Mouse (Mus musculus): ENCODE measurements around the gene Ddx21. TPM values are rescaled to one million over a fixed set of nuclear protein-coding genes. Genes with fewer than 3 reads are reported as not detected.
"Not testable (repeated sequence)": the region's sequence is repeated elsewhere in the genome, so short reads cannot be mapped to it uniquely, and the experiment has no call there.

Ddx21 gene
- 103 and 110 TPM in 2 replicates for total RNA-seq (2014; fragmentation: Nextera tagmentation)
- 167 and 199 TPM in 2 replicates for total RNA-seq (2017)

- peak; percentile 94 for ATAC-seq (replicated peaks; ENCODE audit: poor library complexity, severe bottlenecking)
These were observed at the start of gene Ddx21 for GRCm38 (mm10) chr10:62602177-62603040. Ddx21 (minus strand) TSS chr10:62602281.

DNA sequence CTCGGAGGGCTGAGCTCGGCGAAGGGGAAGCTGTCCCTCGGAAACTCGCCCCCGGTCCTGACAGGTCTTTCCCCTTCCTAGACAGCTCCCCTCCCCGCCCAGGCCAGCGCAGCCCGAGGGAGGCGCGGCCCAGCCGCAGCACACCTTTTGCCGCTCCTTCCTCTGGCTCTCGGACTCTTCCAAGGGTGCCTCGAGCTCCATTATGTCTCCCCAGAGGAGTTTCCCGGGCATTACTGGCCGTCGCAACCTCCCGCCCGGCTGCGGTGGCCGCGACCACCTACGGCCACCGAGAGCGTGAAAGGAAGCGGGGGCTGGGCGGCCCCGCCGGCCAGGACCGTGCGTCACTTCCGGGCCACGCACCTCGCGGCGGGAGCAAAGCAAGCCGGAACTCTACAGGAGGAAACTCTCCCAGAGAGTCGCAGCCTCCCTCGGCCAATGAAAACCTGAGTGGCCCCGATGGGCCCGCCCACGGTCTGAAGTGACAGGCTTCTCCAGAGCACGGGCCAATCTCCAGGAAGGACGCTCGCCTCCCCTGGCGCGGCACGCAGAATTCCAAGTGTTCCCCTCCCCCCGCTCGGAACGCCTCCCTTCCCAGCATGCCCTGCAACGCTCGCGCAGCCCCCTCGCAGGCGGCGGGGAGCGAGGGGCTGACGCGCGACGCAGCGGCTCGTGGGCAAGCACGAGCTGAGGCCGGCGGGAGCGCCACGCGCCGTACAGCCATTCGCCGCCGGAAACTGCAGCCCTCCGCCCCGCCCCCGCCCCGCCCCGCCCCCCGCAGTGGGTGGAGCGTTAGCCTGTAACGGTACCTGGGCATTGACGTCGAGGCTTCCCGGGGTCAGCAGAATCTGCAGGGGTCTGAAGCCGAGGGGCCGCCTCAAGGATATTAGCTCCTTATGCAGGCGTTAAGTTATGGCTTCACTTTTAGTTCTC lies 49.1 kb upstream of the Ddx21 start, which contains the start of gene Ddx50:
Gene Ddx50, minus strand, starts transcription at position 338 of the 930 bp plus-strand sequence.
- peak; percentile 90 for ATAC-seq (replicated peaks; ENCODE audit: poor library complexity, severe bottlenecking)

GRCm38 (mm10) chr10:62650358-62650782 lies 48.3 kb upstream of the Ddx21 start:
- peak; percentile 31 for ATAC-seq (replicated peaks; ENCODE audit: poor library complexity, severe bottlenecking)

DNA sequence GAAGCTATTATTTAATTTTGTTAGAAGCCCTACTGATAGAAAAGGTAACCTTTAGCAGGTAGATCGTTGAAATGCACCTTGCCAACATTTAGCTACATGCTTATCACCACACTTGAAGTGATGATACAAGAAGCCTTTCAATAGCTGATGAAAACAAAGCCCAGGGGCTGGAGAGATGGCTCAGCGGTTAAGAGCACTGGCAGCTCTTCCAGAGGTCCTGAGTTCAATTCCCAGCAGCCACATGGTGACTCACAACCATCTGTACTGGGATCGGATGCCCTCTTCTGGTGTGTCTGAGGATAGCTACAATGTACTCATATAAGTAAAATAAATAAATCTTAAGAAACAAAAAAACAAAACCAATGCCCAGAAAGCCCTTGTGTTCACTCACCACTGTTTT lies 2.1 kb upstream of the Ddx21 start:
- no peak for ATAC-seq (replicated peaks; ENCODE audit: poor library complexity, severe bottlenecking)

- ATAC-seq (replicated peaks; ENCODE audit: poor library complexity, severe bottlenecking), result no peak
These were observed 1.4 kb upstream of the Ddx21 start for GRCm38 (mm10) chr10:62603233-62604030.

DNA sequence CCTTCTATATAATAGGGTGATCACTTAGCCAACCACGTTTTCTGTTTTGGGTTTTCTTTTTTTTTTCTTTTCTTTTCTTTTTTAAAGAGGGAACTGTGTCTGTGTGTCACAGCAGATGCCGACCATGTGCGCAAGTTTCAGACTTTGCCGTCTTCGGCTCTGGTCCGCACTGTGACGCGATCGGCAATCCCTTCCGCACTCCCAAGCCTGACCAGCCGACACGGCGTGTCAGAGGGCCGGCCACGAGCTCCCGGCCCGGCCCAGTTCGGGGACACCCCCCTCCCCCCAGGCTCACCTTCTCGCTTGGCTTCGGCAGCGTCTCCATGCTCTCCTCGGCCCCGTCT lies 276 bp downstream of the Ddx21 start:
- ATAC-seq (replicated peaks; ENCODE audit: poor library complexity, severe bottlenecking), result no peak; the same call in 1 of the 2 replicates

DNA sequence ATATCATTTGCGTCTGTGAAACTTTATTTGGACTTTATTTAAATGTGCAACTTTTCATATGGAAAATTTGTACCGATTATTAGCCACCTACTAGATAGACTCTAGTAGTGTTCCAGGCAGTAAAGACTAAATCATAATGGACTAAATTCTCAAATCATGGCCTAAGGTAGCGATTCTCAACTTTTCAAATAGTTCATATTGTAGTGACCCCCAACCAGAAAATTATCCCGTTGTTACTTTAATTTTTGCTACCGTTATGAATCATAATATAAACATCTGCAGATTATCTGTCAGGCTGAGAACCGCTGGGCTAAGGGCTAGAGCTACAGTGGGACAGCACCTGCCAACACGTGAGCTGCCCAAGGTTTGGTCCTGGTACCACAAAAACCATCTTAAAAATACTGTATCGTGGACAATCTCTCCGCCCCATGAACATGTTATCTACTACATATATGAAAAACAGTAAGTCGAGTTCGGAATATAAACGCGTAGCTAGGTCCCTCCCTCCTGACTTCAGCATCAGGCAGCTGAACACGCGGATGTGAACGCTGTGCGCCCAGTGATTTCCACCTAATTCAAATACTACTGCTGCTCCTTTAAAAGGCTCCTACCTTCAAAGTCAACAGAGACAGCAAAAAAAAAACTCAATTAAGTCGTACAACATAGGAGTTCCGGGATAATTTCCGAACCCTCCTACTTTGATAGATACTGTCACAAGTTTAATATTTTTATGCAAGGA lies 859 bp downstream of the Ddx21 start:
- ATAC-seq (replicated peaks; ENCODE audit: poor library complexity, severe bottlenecking), result no peak

GRCm38 (mm10) chr10:62600056-62600455 lies 2.0 kb downstream of the Ddx21 start:
- no peak for ATAC-seq (replicated peaks; ENCODE audit: poor library complexity, severe bottlenecking)

DNA sequence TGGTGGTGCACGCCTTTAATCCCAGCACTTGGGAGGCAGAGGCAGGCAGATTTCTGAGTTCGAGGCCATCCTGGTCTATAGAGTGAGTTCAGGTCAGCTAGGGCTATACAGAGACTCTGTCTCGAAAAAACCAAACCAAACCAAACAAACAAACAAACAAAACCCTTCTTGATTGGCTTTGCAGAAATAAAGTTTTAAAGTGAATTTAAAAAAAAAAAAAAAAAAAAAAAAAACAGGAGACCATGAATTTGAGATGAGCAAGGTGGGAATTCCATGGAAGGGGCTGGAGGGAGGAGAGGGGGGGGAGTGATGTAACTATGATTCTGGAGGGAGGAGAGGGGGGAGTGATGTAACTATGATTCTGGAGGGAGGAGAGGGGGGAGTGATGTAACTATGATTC lies 2.8 kb downstream of the Ddx21 start:
- ATAC-seq (replicated peaks; ENCODE audit: poor library complexity, severe bottlenecking), result peak; percentile 28

GRCm38 (mm10) chr10:62592496-62592895 lies 9.6 kb downstream of the Ddx21 start:
- no peak for ATAC-seq (replicated peaks; ENCODE audit: poor library complexity, severe bottlenecking)

DNA sequence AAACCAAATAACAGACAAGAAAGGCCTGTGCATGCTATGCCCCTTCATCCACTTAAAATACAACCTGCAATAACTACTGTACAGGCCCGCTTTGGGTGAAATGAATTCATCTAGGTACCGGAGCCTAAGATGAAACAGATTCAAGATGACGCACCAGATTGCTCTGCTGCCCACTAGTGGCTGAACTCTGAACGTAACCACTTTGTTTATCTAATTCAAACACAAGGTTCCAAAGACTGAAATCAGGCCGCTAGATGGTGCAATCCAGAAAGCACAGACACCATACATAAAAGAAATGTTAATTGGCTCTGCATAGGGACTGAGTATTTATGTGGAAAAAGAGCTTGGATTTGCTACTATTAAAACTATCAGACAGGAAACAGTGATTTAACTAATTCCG lies 11.9 kb downstream of the Ddx21 start:
- peak; percentile 88 for ATAC-seq (replicated peaks; ENCODE audit: poor library complexity, severe bottlenecking)

DNA sequence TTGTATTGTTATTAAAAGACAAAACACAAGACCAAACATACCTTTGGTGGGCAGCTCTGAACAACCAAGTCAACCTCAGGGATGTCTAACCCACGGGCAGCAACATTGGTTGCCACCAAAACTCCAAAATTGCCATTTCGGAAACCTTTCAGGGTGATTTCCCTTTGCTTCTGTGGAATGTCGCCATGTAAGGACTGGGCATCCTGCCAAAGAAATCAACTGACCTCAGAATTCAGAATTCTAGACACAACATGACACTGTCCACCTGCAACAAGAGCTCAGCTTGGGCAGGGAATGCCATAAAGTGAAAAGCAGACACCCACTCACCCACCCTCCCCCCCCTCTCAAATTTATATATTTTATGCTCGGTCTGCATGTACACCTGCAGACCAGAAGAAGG lies 13.5 kb downstream of the Ddx21 start:
- ATAC-seq (replicated peaks; ENCODE audit: poor library complexity, severe bottlenecking), result no peak

- no peak for ATAC-seq (replicated peaks; ENCODE audit: poor library complexity, severe bottlenecking)
These were observed 18.8 kb downstream of the Ddx21 start for GRCm38 (mm10) chr10:62583245-62583644.

GRCm38 (mm10) chr10:62582701-62583100 lies 19.4 kb downstream of the Ddx21 start:
- ATAC-seq (replicated peaks; ENCODE audit: poor library complexity, severe bottlenecking), result no peak

- ATAC-seq (replicated peaks; ENCODE audit: poor library complexity, severe bottlenecking), result no peak
These were observed 19.8 kb downstream of the Ddx21 start for GRCm38 (mm10) chr10:62582263-62582662.

- ATAC-seq (replicated peaks; ENCODE audit: poor library complexity, severe bottlenecking), result not testable (repeated sequence)
These were observed 23.0 kb downstream of the Ddx21 start for GRCm38 (mm10) chr10:62579129-62579528.

- ATAC-seq (replicated peaks; ENCODE audit: poor library complexity, severe bottlenecking), result peak; percentile 99
These were observed 23.6 kb downstream of the Ddx21 start, which contains the start of gene Kif1bp for GRCm38 (mm10) chr10:62578338-62579100. Kif1bp (minus strand) TSS chr10:62578457.

DNA sequence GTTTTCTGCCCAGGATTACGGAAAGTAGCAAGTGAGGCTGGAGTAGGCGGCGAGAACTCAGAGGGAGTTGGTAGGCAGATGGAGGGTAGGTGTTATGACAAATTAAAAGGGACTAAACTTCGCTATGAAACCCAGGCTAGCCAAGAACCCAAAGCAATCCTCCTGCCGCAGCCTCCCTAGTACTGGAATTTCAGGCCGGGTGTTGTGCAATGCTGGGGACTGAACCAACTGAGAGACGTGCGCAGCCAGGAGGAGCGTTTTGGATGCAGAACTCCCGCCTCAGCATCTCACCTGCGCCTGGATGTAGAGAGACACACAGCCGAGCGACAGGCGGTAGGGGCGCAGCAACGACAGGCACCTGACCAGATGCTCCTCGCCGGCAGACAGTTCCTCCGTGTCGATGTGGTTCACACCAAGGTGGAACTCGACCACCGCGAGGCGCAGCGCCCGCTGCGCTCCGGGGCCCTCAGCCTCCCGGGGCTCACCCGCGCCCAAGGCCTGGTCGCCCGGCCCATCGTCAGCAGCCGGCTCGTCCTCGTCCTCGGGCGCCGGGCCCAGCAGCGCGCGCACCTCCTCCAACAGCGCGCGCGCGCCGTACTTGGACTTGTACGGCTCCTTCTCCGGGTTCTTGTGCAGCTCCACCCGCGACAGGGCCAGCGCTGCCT lies 24.3 kb downstream of the Ddx21 start:
- ATAC-seq (replicated peaks; ENCODE audit: poor library complexity, severe bottlenecking), result peak; percentile 52
